Mouse (Mus musculus) myocyte (in vitro differentiated cells): ENCODE measurements around the gene Ahcyl2.

Experiments used
- POLR2A ChIP-seq: IDR thresholded peaks from one replicate; pipeline ENCODE4 v1.6.1; 2011; ENCODE audit warnings: low read depth, mild to moderate bottlenecking, control low read depth, moderate library complexity; ENCODE audit not compliant: insufficient read length
- POLR2AphosphoS2 ChIP-seq: IDR thresholded peaks from one replicate; pipeline ENCODE4 v1.6.1; 2011; ENCODE audit warnings: low read depth, control low read depth; ENCODE audit not compliant: insufficient read length

DNA sequence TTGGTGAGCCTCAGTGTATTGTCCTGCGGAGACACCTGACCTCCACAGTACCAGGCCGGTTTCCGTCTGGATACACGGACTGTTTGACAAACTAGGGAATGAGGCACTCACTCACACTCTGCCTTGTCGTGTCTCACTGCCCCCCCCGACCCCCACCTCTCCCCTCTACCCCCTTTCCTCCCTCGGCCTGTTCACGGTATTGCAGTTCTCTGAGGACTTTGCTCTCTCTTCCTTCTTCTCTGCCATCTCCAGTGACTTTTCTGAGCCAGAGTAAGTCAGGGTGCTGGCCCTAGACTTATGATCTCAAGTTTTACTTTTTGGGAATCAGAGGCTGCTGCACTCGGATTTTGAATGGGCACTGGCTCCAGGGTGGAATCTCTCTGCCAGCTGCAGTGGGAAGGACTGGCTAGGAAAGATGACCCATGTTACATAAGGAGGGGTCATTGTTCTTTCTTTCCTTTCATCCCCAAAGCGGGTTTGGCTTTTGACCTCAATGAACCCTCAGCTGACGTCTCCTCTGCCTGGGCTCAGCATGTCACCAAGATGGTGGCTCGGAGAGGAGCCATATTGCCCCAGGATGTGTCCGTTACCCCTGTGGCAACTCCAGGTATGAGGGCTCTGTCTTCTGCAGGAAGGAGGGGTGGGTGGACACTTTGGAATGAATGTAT is 8.7 kb upstream of the Ahcyl2 start:
- no peak for TF ChIP-seq POLR2AphosphoS2
- TF ChIP-seq POLR2A = no peak
